Mouse (Mus musculus): ENCODE data around the gene Brf1. TPM values are rescaled to one million over a fixed set of nuclear protein-coding genes. Genes with fewer than 3 reads are reported as not detected.

Gene Brf1
- polyA plus RNA-seq, 1 experiment from 2014 or later: 55.5 TPM

- peaks cover 24% of the 10 kb centered on the region for H3K4me1 ChIP-seq (replicated peaks; ENCODE audit: control insufficient read depth, insufficient read depth, low read length)
- no peaks in the 10 kb centered on the region for H3K27me3 ChIP-seq (ENCODE audit: control insufficient read depth, insufficient read depth, low read depth, low read length)
- ATAC-seq (ENCODE audit: low read depth): no peak
- H3K4me3 ChIP-seq (ENCODE audit: low read length): no peak overlapping the region
- H3K27ac ChIP-seq (ENCODE audit: low read length): peak overlapping the region; percentile 86
- 71% methylated on average over 9 of the region's 9 CpGs for WGBS
- peak overlapping the region; percentile 85; the same call in 1 of the 2 replicates for H3K4me2 ChIP-seq (ENCODE audit: low read depth, low read length)
- 0 out of 2 replicates have a peak overlapping the region, but pooled peaks have one; percentile 23 for H3K9ac ChIP-seq (ENCODE audit: low read length)
- no peaks in the 10 kb centered on the region for H3K36me3 ChIP-seq (ENCODE audit: control insufficient read depth, insufficient read depth, low read length)
- no peaks in the 10 kb centered on the region for H3K9me3 ChIP-seq (ENCODE audit: control insufficient read depth, low read length)
Observed at GRCm38 (mm10) chr12:112940710-112941109, 59.8 kb downstream of the Brf1 start.

GRCm38 (mm10) chr12:112940238-112940637 lies 60.3 kb downstream of the Brf1 start:
- H3K9me3 ChIP-seq (ENCODE audit: control insufficient read depth, low read length): no peaks in the 10 kb centered on the region
- no peak overlapping the region for H3K9ac ChIP-seq (ENCODE audit: low read length)
- H3K36me3 ChIP-seq (ENCODE audit: control insufficient read depth, insufficient read depth, low read length): no peaks in the 10 kb centered on the region
- peaks cover 24% of the 10 kb centered on the region for H3K4me1 ChIP-seq (replicated peaks; ENCODE audit: control insufficient read depth, insufficient read depth, low read length)
- no peak for ATAC-seq (ENCODE audit: low read depth)
- H3K27ac ChIP-seq (ENCODE audit: low read length): no peak overlapping the region; the same call in 1 of the 2 replicates
- no peaks in the 10 kb centered on the region for H3K27me3 ChIP-seq (ENCODE audit: control insufficient read depth, insufficient read depth, low read depth, low read length)
- H3K4me3 ChIP-seq (ENCODE audit: low read length): no peak overlapping the region
- no peak overlapping the region for H3K4me2 ChIP-seq (ENCODE audit: low read depth, low read length)
- WGBS: 56% methylated on average over 4 of the region's 4 CpGs

GRCm38 (mm10) chr12:112938873-112939565 lies 61.5 kb downstream of the Brf1 start:
- no peak overlapping the region for H3K27ac ChIP-seq (ENCODE audit: low read length)
- peaks cover 24% of the 10 kb centered on the region for H3K4me1 ChIP-seq (replicated peaks; ENCODE audit: control insufficient read depth, insufficient read depth, low read length)
- 57% methylated on average over 10 of the region's 10 CpGs for WGBS
- H3K4me3 ChIP-seq (ENCODE audit: low read length): no peak overlapping the region
- H3K36me3 ChIP-seq (ENCODE audit: control insufficient read depth, insufficient read depth, low read length): no peaks in the 10 kb centered on the region
- no peak overlapping the region for H3K9ac ChIP-seq (ENCODE audit: low read length)
- no peaks in the 10 kb centered on the region for H3K9me3 ChIP-seq (ENCODE audit: control insufficient read depth, low read length)
- H3K4me2 ChIP-seq (ENCODE audit: low read depth, low read length): no peak overlapping the region
- no peaks in the 10 kb centered on the region for H3K27me3 ChIP-seq (ENCODE audit: control insufficient read depth, insufficient read depth, low read depth, low read length)
- no peak for ATAC-seq (ENCODE audit: low read depth)

- H3K27me3 ChIP-seq (ENCODE audit: control insufficient read depth, insufficient read depth, low read depth, low read length): no peaks in the 10 kb centered on the region
- H3K36me3 ChIP-seq (ENCODE audit: control insufficient read depth, insufficient read depth, low read length): no peaks in the 10 kb centered on the region
- H3K27ac ChIP-seq (ENCODE audit: low read length): no peak overlapping the region
- H3K9me3 ChIP-seq (ENCODE audit: control insufficient read depth, low read length): no peaks in the 10 kb centered on the region
- no peak overlapping the region for H3K9ac ChIP-seq (ENCODE audit: low read length)
- 72% methylated on average over 10 of the region's 10 CpGs for WGBS
- H3K4me3 ChIP-seq (ENCODE audit: low read length): no peak overlapping the region
- no peak overlapping the region for H3K4me2 ChIP-seq (ENCODE audit: low read depth, low read length)
- no peak for ATAC-seq (ENCODE audit: low read depth)
- H3K4me1 ChIP-seq (replicated peaks; ENCODE audit: control insufficient read depth, insufficient read depth, low read length): peaks cover 24% of the 10 kb centered on the region
Observed at GRCm38 (mm10) chr12:112938366-112938765, 62.1 kb downstream of the Brf1 start.

GRCm38 (mm10) chr12:112937906-112938305 lies 62.6 kb downstream of the Brf1 start:
- no peak for ATAC-seq (ENCODE audit: low read depth)
- no peak overlapping the region for H3K4me3 ChIP-seq (ENCODE audit: low read length)
- no peaks in the 10 kb centered on the region for H3K36me3 ChIP-seq (ENCODE audit: control insufficient read depth, insufficient read depth, low read length)
- H3K4me1 ChIP-seq (replicated peaks; ENCODE audit: control insufficient read depth, insufficient read depth, low read length): peaks cover 24% of the 10 kb centered on the region
- H3K9ac ChIP-seq (ENCODE audit: low read length): 0 out of 2 replicates have a peak overlapping the region, but pooled peaks have one; percentile 19
- H3K9me3 ChIP-seq (ENCODE audit: control insufficient read depth, low read length): no peaks in the 10 kb centered on the region
- 33% methylated on average over 9 of the region's 9 CpGs for WGBS
- no peak overlapping the region for H3K4me2 ChIP-seq (ENCODE audit: low read depth, low read length)
- no peaks in the 10 kb centered on the region for H3K27me3 ChIP-seq (ENCODE audit: control insufficient read depth, insufficient read depth, low read depth, low read length)
- H3K27ac ChIP-seq (ENCODE audit: low read length): no peak overlapping the region

- H3K27ac ChIP-seq (ENCODE audit: low read length): no peak overlapping the region
- H3K9me3 ChIP-seq (ENCODE audit: control insufficient read depth, low read length): no peaks in the 10 kb centered on the region
- peaks cover 39% of the 10 kb centered on the region for H3K27me3 ChIP-seq (ENCODE audit: control insufficient read depth, insufficient read depth, low read depth, low read length)
- H3K4me2 ChIP-seq (ENCODE audit: low read depth, low read length): no peak overlapping the region
- peaks cover 15% of the 10 kb centered on the region for H3K4me1 ChIP-seq (replicated peaks; ENCODE audit: control insufficient read depth, insufficient read depth, low read length)
- no peaks in the 10 kb centered on the region for H3K36me3 ChIP-seq (ENCODE audit: control insufficient read depth, insufficient read depth, low read length)
- WGBS: 26% methylated on average over 7 of the region's 7 CpGs
- no peak for ATAC-seq (ENCODE audit: low read depth)
- H3K4me3 ChIP-seq (ENCODE audit: low read length): no peak overlapping the region
- H3K9ac ChIP-seq (ENCODE audit: low read length): no peak overlapping the region
Observed at GRCm38 (mm10) chr12:112932647-112933046, 67.9 kb downstream of the Brf1 start.

- WGBS: 2% methylated on average over 44 of the region's 85 CpGs
- Histone ChIP-seq H3K4me2 (ENCODE audit: low read depth, low read length) (peak within 1 kb of the TSS; percentile 94), H3K4me1 (replicated peaks; ENCODE audit: control insufficient read depth, insufficient read depth, low read length) (peaks cover 15% of the 10 kb centered on the region), H3K27me3 (ENCODE audit: control insufficient read depth, insufficient read depth, low read depth, low read length) (peaks cover 47% of the 10 kb centered on the region), H3K4me3 (ENCODE audit: low read length) (peak within 1 kb of the TSS; percentile 63), H3K36me3 (ENCODE audit: control insufficient read depth, insufficient read depth, low read length) (no peaks in the 10 kb centered on the region), H3K27ac (ENCODE audit: low read length) (no peak within 1 kb of the TSS; the same call in none of the 2 replicates), H3K9ac (ENCODE audit: low read length) (peak within 1 kb of the TSS; percentile 64), H3K9me3 (ENCODE audit: control insufficient read depth, low read length) (no peaks in the 10 kb centered on the region)
- ATAC-seq (ENCODE audit: low read depth): peak; percentile 68
Observed at GRCm38 (mm10) chr12:112929562-112930352, 70.7 kb downstream of the Brf1 start, which contains the start of gene Jag2. Gene Jag2 (minus strand): TSS chr12:112929776.

- Histone ChIP-seq H3K27ac (ENCODE audit: low read length) (no peak overlapping the region; the same call in 1 of the 2 replicates), H3K4me1 (replicated peaks; ENCODE audit: control insufficient read depth, insufficient read depth, low read length) (peaks cover 15% of the 10 kb centered on the region), H3K4me3 (ENCODE audit: low read length) (peak overlapping the region; percentile 63), H3K36me3 (ENCODE audit: control insufficient read depth, insufficient read depth, low read length) (no peaks in the 10 kb centered on the region), H3K4me2 (ENCODE audit: low read depth, low read length) (peak overlapping the region; percentile 94), H3K9me3 (ENCODE audit: control insufficient read depth, low read length) (no peaks in the 10 kb centered on the region), H3K9ac (ENCODE audit: low read length) (peak overlapping the region; percentile 64), H3K27me3 (ENCODE audit: control insufficient read depth, insufficient read depth, low read depth, low read length) (peaks cover 47% of the 10 kb centered on the region)
- under 1% methylated on average over 74 of the region's 124 CpGs for WGBS
- peak; percentile 41 for ATAC-seq (ENCODE audit: low read depth)
Observed at GRCm38 (mm10) chr12:112928401-112929241, 71.9 kb downstream of the Brf1 start.
